Mouse (Mus musculus) layer of hippocampus, adult 11-12 months (tissue): Measurements from ENCODE around the gene Ganab.
A peak's percentile ranks its signal among the peaks of the same experiment; 100 is the strongest.
"Not testable (repeated sequence)": the region's sequence is repeated elsewhere in the genome, so short reads cannot be mapped to it uniquely, and the experiment has no call there.

ENCODE experiments used
- DNase-seq: peaks from one replicate; pipeline ENCODE4 v3.0.0; 2022; ENCODE audit warnings: low spot score

Ganab gene

GRCm38 (mm10) chr19:8897865-8898495, at the start of gene Ganab:
Ganab (plus strand) TSS chr19:8898071.
- DNase-seq: peak; percentile 97

GRCm38 (mm10) chr19:8848356-8848755, 49.5 kb upstream of the Ganab start:
- no peak for DNase-seq

- DNase-seq: no peak
Measured at GRCm38 (mm10) chr19:8850402-8850901, 47.4 kb upstream of the Ganab start, which contains the start of gene Lrrn4cl. Lrrn4cl (plus strand) TSS chr19:8850768.

GRCm38 (mm10) chr19:8851639-8852038, 46.2 kb upstream of the Ganab start:
- DNase-seq: no peak

- DNase-seq: no peak
Measured at GRCm38 (mm10) chr19:8852236-8852928, 45.5 kb upstream of the Ganab start.

- no peak for DNase-seq
Measured at GRCm38 (mm10) chr19:8853117-8853516, 44.8 kb upstream of the Ganab start.

GRCm38 (mm10) chr19:8857689-8858088, 40.2 kb upstream of the Ganab start:
- peak; percentile 63 for DNase-seq

GRCm38 (mm10) chr19:8859018-8859417, 38.9 kb upstream of the Ganab start:
- DNase-seq: no peak

- DNase-seq: no peak
Measured at GRCm38 (mm10) chr19:8864265-8864664, 33.6 kb upstream of the Ganab start.

GRCm38 (mm10) chr19:8870381-8870780, 27.5 kb upstream of the Ganab start:
- not testable (repeated sequence) for DNase-seq

GRCm38 (mm10) chr19:8870838-8871237, 27.0 kb upstream of the Ganab start:
- DNase-seq: no peak

GRCm38 (mm10) chr19:8871267-8872186, 26.3 kb upstream of the Ganab start, which contains the start of gene Ubxn1:
Ubxn1 (plus strand) TSS chr19:8871496.
- DNase-seq: peak; percentile 97

GRCm38 (mm10) chr19:8872266-8872840, 25.5 kb upstream of the Ganab start:
- DNase-seq: no peak

GRCm38 (mm10) chr19:8875031-8875430, 22.8 kb upstream of the Ganab start:
- no peak for DNase-seq

GRCm38 (mm10) chr19:8880311-8881033, 17.4 kb upstream of the Ganab start, which contains the start of gene Uqcc3:
Uqcc3 (minus strand) TSS chr19:8880923.
- DNase-seq: peak; percentile 89

- DNase-seq: no peak
Measured at GRCm38 (mm10) chr19:8881034-8881392, 16.9 kb upstream of the Ganab start.

GRCm38 (mm10) chr19:8883616-8884015, 14.3 kb upstream of the Ganab start, which contains the start of the genes Lbhd1 and Gm49403:
Lbhd1 (plus strand) TSS chr19:8883732.
Gm49403 (plus strand) TSS chr19:8883930.
- DNase-seq: no peak

- no peak for DNase-seq
Measured at GRCm38 (mm10) chr19:8886916-8887584, 10.8 kb upstream of the Ganab start.

GRCm38 (mm10) chr19:8887585-8888463, 10.0 kb upstream of the Ganab start:
- DNase-seq: no peak
